Mouse (Mus musculus) kidney, postnatal 0 days (tissue): ENCODE results near the gene Gmfg. TPM values are rescaled to one million over a fixed set of nuclear protein-coding genes. Genes with fewer than 3 reads are reported as not detected.

Source experiments
- ATAC-seq: fragments of 200-750 bp; cut with Nextera tagmentation; replicated peaks from 2 replicates; pipeline ENCODE4 v1.8.0; 2017; ENCODE audit warnings: low read depth, moderate number of reproducible peaks, moderate TSS enrichment, moderate library complexity; ENCODE audit not compliant: low FRiP score
- DNase-seq: peaks from one replicate; pipeline ENCODE4 v3.0.0-alpha.2; 2016; ENCODE audit warnings: low spot score
- H3K27ac ChIP-seq: fragments of 300-500 bp; sonication (generic); 2 replicates; pipeline ENCODE4 v1.5.1; 2014; ENCODE audit warnings: mild to moderate bottlenecking
- H3K27me3 ChIP-seq: fragments of 300-500 bp; sonication (generic); 2 replicates; pipeline ENCODE4 v1.6.1; 2014; ENCODE audit warnings: low read length, mixed read lengths; ENCODE audit not compliant: insufficient read depth
- H3K36me3 ChIP-seq: fragments of 300-500 bp; sonication (generic); 2 replicates; pipeline ENCODE4 v1.6.1; 2014; ENCODE audit warnings: low read length, mixed read lengths; ENCODE audit not compliant: insufficient read depth
- H3K4me1 ChIP-seq: fragments of 300-500 bp; sonication (generic); replicated peaks from 2 replicates; pipeline ENCODE4 v1.6.1; 2014; ENCODE audit warnings: antibody characterized with exemption, low read length, mixed read lengths; ENCODE audit not compliant: insufficient read depth
- H3K4me2 ChIP-seq: fragments of 300-500 bp; sonication (generic); 2 replicates; pipeline ENCODE4 v1.6.1; 2014; ENCODE audit warnings: mild to moderate bottlenecking, low read length, moderate library complexity, mixed read lengths
- H3K4me3 ChIP-seq: fragments of 300-500 bp; sonication (generic); replicated peaks from 2 replicates; pipeline ENCODE4 v1.5.1; 2014; ENCODE audit warnings: low read depth, low read length
- H3K9ac ChIP-seq: fragments of 300-500 bp; sonication (generic); 2 replicates; pipeline ENCODE4 v1.6.1; 2014; ENCODE audit warnings: low read depth, low read length
- H3K9me3 ChIP-seq: fragments of 300-500 bp; sonication (generic); replicated peaks from 2 replicates; pipeline ENCODE4 v1.6.1; 2016; ENCODE audit warnings: low read length, inconsistent platforms, mixed read lengths
- CTCF ChIP-seq: IDR thresholded peaks from 2 replicates; pipeline ENCODE4 v1.5.1; 2016; ENCODE audit warnings: antibody characterized with exemption, low read depth, mild to moderate bottlenecking, moderate library complexity
- WGBS: fragments of 180-500 bp; shearing (Covaris S2); extraction: QIAGEN DNeasy Blood & Tissue Kit; methylation state at CpG from one replicate; pipeline ENCODE4 v1.1.7; 2014; 5-methylcytosine and 5-hydroxymethylcytosine counted together
- polyA plus RNA-seq: library from polyadenylated mRNA; unstranded; fragments of >200 nt; fragmentation: Nextera tagmentation; extraction: Ambion mirVana; gene quantifications from 2 replicates; pipeline ENCODE4 v1.2.1, GENCODE M21; 2015

Gmfg gene
- 19.5 and 23.8 TPM in 2 replicates for polyA plus RNA-seq

DNA sequence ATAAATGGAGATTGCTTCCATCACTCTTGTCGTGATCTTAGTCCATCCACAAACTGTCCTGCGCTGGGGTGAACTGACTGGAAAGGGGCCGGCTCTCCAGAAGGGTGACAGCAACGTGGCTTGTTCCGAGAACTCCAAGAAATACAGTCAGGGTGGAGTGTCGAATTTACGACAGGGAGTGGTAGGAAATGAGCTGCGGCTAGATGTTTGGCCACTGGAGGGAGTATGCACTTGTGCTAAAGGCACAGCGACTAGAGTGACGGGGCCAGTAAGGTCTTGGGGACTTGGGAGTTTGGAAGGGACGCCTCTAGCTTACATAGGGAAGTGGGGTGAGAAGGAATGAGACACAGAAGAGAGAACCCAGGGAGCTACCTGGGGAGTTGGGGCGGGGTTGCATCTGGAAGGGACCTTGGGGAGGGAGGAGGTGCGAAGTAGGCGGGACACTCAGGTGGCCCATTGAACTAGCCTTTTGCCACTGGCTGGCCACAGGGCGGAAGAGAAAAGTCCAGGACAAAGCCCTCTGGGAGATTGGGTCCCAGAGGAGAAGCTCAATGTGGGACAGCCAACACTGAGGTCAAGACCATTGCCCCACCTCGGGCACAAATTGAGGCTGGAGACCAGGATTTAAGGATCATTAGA, at the start of gene Gmfg:
Gmfg (plus strand) TSS at position 516 of the 639 bp plus-strand sequence.
- Histone ChIP-seq H3K36me3 (0 out of 2 replicates have a peak, but pooled peaks cover 4% of the 10 kb centered on the region), H3K9me3 (no peaks in the 10 kb centered on the region), H3K4me2 (peak within 1 kb of the TSS; percentile 62), H3K9ac (peak within 1 kb of the TSS; percentile 55), H3K4me1 (peaks cover 10% of the 10 kb centered on the region), H3K4me3 (peak within 1 kb of the TSS; percentile 73), H3K27ac (peak within 1 kb of the TSS; percentile 74), H3K27me3 (no peaks in the 10 kb centered on the region)
- ATAC-seq: peak; percentile 50
- TF ChIP-seq CTCF: peak; percentile 84
- 3% methylated on average over 16 of the region's 16 CpGs for WGBS
- DNase-seq: peak; percentile 96

DNA sequence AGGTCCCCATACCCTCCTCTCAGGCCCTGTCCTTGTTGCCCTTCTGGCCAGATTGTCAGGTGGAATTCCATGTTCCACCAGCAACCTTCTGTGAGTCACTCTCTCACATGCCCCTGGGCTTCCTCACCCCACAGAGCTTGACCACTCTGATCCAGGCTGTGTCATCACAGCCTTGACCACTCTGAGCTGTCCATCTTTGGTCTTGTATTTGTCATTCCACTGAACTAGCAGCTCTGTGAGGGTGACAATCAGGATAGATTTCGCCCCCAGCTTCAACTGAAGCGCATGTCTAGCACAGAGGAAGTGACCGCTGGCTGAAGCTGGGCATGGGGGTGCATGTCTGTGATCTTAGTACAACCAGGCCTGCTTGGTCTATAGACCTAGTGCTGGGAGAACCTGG, 46.9 kb upstream of the Gmfg start:
- WGBS: 96% methylated on average over 3 of the region's 3 CpGs
- no peak overlapping the region for H3K9ac ChIP-seq
- ATAC-seq (no peak), DNase-seq (no peak)
- no peak for TF ChIP-seq CTCF
- 0 out of 2 replicates have a peak, but pooled peaks cover 6% of the 10 kb centered on the region for H3K4me1 ChIP-seq
- no peaks in the 10 kb centered on the region for H3K27me3 ChIP-seq
- peaks cover 22% of the 10 kb centered on the region; the same call in 1 of the 2 replicates for H3K36me3 ChIP-seq
- no peak overlapping the region for H3K27ac ChIP-seq
- H3K4me3 ChIP-seq: no peak overlapping the region
- H3K4me2 ChIP-seq: no peak overlapping the region
- H3K9me3 ChIP-seq: no peaks in the 10 kb centered on the region

DNA sequence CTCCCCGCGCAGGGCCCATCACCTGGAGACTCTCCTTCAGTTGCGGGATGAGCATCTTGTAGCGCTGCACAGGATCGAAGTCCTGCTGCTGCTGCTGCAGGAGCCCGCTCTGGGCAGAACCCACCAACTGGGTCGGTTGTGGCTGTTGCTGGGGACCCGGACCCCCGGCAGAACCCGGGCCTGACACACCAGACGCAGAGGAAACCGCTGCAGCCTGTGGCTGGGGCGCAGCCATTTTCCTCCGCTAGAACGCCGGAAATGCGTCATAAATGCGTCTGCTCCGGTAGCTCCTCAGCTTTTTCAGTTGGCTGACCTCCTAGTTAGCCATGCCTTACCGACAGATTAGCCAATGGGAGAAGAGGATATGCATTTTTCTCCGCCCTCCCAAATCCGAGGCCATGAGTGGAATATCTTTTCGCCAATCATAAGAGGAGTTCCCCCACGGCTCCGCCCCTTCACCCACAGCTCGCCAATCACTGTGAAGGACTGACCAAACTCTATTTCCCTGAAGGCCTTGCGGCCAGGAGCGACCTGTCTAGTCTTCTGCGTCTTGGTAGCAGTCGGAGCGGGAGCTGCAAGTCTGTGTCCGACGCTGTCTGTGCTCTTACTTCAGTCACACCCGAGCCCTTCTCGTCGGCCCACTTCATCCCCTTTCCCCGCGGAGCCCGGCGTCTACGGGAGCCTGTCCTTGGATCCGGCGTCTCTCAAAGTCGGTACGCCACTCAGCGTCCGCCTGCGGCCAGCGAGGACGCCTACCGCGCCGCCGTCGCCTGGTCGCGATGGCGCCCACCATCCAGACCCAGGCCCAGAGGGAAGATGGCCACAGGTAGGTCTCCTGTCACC, 44.6 kb upstream of the Gmfg start, which contains the start of the genes Med29 and Paf1:
Med29 (minus strand) TSS at position 280 of the 843 bp plus-strand sequence.
Paf1 (plus strand) TSS at position 523 of the 843 bp plus-strand sequence.
- Histone ChIP-seq H3K27ac (peak within 1 kb of the TSS; percentile 76), H3K27me3 (no peaks in the 10 kb centered on the region), H3K9ac (peak within 1 kb of the TSS; percentile 90), H3K4me3 (peak within 1 kb of the TSS; percentile 82), H3K4me1 (0 out of 2 replicates have a peak, but pooled peaks cover 6% of the 10 kb centered on the region), H3K9me3 (no peaks in the 10 kb centered on the region), H3K4me2 (peak within 1 kb of the TSS; percentile 95), H3K36me3 (peaks cover 32% of the 10 kb centered on the region; the same call in 1 of the 2 replicates)
- WGBS: under 1% methylated on average over 58 of the region's 58 CpGs
- no peak for TF ChIP-seq CTCF
- ATAC-seq (peak; percentile 97), DNase-seq (peak; percentile 100)

DNA sequence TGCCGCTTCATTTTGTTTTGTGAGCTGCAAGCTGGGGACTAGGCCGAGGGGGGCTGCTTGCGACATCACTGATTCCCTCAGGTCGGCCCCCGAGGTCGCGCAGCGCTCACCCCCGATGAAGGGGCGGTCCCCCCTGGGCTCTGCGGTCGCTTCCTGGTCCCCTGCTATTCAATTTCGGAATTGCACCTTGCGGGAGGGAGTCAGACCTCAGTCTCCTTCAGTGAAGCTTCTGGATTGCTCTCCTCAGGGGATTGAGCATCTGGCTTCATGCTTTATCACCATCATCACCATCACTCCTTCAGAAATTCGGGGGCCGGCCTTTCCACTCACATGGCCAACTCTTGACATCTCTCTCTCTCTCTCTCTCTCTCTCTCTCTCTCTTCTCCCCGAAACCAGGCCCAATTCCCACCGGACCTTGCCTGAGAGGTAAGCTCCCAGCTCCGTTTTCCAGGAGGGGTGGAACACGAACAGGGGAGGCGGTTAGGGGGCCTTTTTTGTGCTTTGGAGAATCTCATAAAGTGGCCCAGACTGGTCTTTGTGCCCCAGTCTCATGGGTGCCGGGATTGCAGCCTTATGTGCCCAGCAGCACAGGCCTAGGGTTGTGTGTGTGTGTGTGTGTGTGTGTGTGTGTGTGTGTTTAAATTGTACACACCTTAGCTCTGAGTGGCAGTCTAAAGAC, 43.8 kb upstream of the Gmfg start:
- H3K4me2 ChIP-seq: peak overlapping the region; percentile 95
- H3K4me3 ChIP-seq: peak overlapping the region; percentile 82
- H3K27me3 ChIP-seq: no peaks in the 10 kb centered on the region
- peaks cover 29% of the 10 kb centered on the region; the same call in 1 of the 2 replicates for H3K36me3 ChIP-seq
- H3K4me1 ChIP-seq: 0 out of 2 replicates have a peak, but pooled peaks cover 6% of the 10 kb centered on the region
- ATAC-seq (no peak), DNase-seq (no peak)
- 5% methylated on average over 22 of the region's 22 CpGs for WGBS
- peak overlapping the region; percentile 72 for H3K27ac ChIP-seq
- H3K9me3 ChIP-seq: no peaks in the 10 kb centered on the region
- TF ChIP-seq CTCF: no peak
- H3K9ac ChIP-seq: peak overlapping the region; percentile 90

DNA sequence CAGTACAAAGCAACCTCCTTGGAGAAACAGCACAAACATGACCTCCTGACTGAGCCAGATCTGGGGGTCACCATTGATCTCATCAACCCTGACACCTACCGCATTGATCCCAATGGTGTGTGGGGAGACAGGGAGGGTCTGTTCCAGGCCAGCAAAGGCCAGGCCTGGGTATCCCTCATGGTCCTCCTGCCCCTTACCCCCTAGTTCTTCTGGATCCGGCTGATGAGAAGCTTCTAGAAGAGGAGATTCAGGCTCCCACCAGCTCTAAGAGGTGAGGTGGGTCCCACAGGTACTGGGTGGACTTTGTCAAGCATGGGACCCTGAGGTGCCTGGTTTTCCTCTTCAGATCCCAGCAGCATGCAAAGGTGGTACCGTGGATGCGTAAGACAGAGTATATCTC, 41.8 kb upstream of the Gmfg start:
- H3K4me2 ChIP-seq: no peak overlapping the region
- 98% methylated on average over 4 of the region's 4 CpGs for WGBS
- no peak for ATAC-seq
- TF ChIP-seq CTCF: no peak
- H3K27me3 ChIP-seq: no peaks in the 10 kb centered on the region
- H3K4me1 ChIP-seq: 0 out of 2 replicates have a peak, but pooled peaks cover 6% of the 10 kb centered on the region
- no peak overlapping the region for H3K27ac ChIP-seq
- no peak for DNase-seq
- H3K4me3 ChIP-seq: no peak overlapping the region
- H3K9ac ChIP-seq: no peak overlapping the region
- H3K9me3 ChIP-seq: no peaks in the 10 kb centered on the region
- H3K36me3 ChIP-seq: peaks cover 36% of the 10 kb centered on the region

DNA sequence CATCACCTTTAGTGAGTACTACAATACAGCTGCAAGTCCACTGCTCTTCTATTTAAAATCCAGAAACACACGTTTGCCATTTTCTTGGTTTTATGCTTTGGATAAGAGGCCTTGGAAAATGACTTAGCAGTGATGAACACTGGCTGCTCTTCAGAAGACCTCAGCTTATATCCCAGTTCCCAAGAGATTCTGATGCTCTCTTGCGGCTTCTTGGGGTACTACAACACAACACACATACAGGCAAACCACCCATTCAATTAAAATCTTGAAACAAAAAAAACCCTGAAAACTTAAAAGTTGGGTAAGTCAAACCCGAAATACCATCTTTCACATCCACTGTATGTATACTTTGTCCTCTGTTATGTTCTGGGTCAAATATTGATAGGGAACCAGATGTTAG, 39.2 kb upstream of the Gmfg start:
- Histone ChIP-seq H3K27ac (no peak overlapping the region), H3K4me2 (no peak overlapping the region), H3K36me3 (peaks cover 59% of the 10 kb centered on the region), H3K4me3 (no peak overlapping the region), H3K27me3 (no peaks in the 10 kb centered on the region), H3K4me1 (no peaks in the 10 kb centered on the region), H3K9ac (no peak overlapping the region), H3K9me3 (no peaks in the 10 kb centered on the region)
- peak; percentile 60 for TF ChIP-seq CTCF
- WGBS: 62% methylated on average over 3 of the region's 3 CpGs
- DNase-seq (peak; percentile 71), ATAC-seq (no peak)
